Mouse (Mus musculus): ENCODE results near the gene Lrfn1. TPM values are rescaled to one million over a fixed set of nuclear protein-coding genes. Genes with fewer than 3 reads are reported as not detected.

Lrfn1 gene
- polyA plus RNA-seq, 1 experiment from 2014 or later: 1.1 TPM

GRCm38 (mm10) chr7:28447865-28448820 is 3.6 kb upstream of the Lrfn1 start:
- H3K36me3 ChIP-seq: no peaks in the 10 kb centered on the region
- H3K4me2 ChIP-seq: no peak overlapping the region
- H3K27ac ChIP-seq (replicated peaks): no peak overlapping the region
- H3K9me3 ChIP-seq: no peaks in the 10 kb centered on the region
- H3K4me1 ChIP-seq: peaks cover 15% of the 10 kb centered on the region
- no peak for ATAC-seq (ENCODE audit: extremely low read depth, insufficient number of reproducible peaks, low FRiP score, low TSS enrichment)
- no peak overlapping the region for H3K4me3 ChIP-seq
- WGBS: 66% methylated on average over 13 of the region's 13 CpGs
- peaks cover 16% of the 10 kb centered on the region for H3K27me3 ChIP-seq (replicated peaks)
- H3K9ac ChIP-seq: no peak overlapping the region

DNA sequence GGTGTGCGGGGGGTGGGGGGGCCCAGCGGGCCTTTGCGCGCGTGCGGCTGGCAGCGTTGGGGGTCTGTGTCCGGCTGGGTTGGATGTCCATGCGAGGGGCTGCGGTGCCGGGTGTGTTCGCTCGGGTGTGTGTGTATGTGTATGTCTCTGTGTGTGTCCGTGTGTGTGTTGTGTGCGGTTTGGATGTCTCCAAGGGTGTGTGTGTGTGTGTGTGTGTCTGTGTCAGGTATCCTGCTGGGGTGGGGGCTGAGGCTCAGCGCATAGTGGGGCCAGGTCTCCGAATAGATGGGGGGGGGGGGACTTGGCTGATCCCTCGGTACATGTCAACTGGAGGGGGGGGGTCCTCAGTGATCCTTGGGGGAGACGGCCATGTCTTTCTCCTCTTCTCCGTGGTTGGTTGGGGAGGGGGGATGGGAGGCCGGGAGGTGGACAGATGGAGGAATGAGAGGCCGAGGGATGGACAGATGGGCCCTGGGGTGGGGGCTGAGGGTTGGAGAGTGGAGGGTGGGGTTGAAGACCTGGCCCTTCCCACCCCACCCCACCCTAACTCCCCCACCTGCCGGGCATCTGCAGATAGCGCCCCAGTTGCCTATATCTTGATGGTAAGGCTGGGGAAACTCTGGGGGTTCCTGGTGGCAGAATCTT is 703 bp downstream of the Lrfn1 start:
- H3K4me1 ChIP-seq: peaks cover 7% of the 10 kb centered on the region; the same call in 1 of the 2 replicates
- H3K27ac ChIP-seq (replicated peaks): no peak overlapping the region
- peak overlapping the region; percentile 92 for H3K9ac ChIP-seq
- peaks cover 3% of the 10 kb centered on the region; the same call in 1 of the 2 replicates for H3K36me3 ChIP-seq
- no peaks in the 10 kb centered on the region; the same call in 1 of the 2 replicates for H3K27me3 ChIP-seq (replicated peaks)
- 3% methylated on average over 23 of the region's 24 CpGs for WGBS
- H3K9me3 ChIP-seq: no peaks in the 10 kb centered on the region
- H3K4me3 ChIP-seq: peak overlapping the region; percentile 85
- H3K4me2 ChIP-seq: peak overlapping the region; percentile 99
- no peak for ATAC-seq (ENCODE audit: extremely low read depth, insufficient number of reproducible peaks, low FRiP score, low TSS enrichment)

DNA sequence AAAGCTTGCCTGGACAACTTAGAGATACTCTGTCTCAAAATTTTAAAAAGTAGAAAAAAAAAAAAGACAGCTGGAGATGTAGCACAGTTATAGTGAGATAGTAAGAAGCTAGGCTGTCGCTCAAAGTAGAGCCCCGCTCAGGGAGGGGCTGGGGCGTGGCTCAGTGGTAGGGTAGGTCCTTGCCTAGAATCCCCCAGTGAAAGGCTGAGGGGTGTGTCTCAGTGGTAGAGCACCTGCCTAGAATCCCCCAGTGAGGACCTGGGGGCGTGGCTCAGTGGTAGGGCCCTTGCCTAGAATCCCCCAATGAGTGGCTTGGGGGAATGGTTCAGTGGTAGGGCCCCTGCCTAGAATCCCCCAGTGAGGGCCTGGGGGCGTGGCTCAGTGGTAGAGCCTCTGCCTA is 8.6 kb downstream of the Lrfn1 start:
- H3K4me1 ChIP-seq: no peaks in the 10 kb centered on the region
- H3K4me2 ChIP-seq: no peak overlapping the region
- no peaks in the 10 kb centered on the region for H3K27me3 ChIP-seq (replicated peaks)
- peaks cover 50% of the 10 kb centered on the region for H3K36me3 ChIP-seq
- 89% methylated on average over 5 of the region's 5 CpGs for WGBS
- H3K4me3 ChIP-seq: no peak overlapping the region
- no peak for ATAC-seq (ENCODE audit: extremely low read depth, insufficient number of reproducible peaks, low FRiP score, low TSS enrichment)
- H3K9me3 ChIP-seq: no peaks in the 10 kb centered on the region
- H3K9ac ChIP-seq: no peak overlapping the region
- no peak overlapping the region for H3K27ac ChIP-seq (replicated peaks)

- peaks cover 11% of the 10 kb centered on the region for H3K4me1 ChIP-seq
- no peak overlapping the region for H3K4me3 ChIP-seq
- H3K36me3 ChIP-seq: peaks cover 46% of the 10 kb centered on the region
- no peak overlapping the region for H3K9ac ChIP-seq
- WGBS: 93% methylated on average over 2 of the region's 2 CpGs
- no peak overlapping the region for H3K27ac ChIP-seq (replicated peaks)
- peaks cover 21% of the 10 kb centered on the region for H3K27me3 ChIP-seq (replicated peaks)
- no peaks in the 10 kb centered on the region for H3K9me3 ChIP-seq
- H3K4me2 ChIP-seq: no peak overlapping the region
- ATAC-seq (ENCODE audit: extremely low read depth, insufficient number of reproducible peaks, low FRiP score, low TSS enrichment): no peak
These were observed 11.0 kb downstream of the Lrfn1 start for GRCm38 (mm10) chr7:28462769-28463168.

DNA sequence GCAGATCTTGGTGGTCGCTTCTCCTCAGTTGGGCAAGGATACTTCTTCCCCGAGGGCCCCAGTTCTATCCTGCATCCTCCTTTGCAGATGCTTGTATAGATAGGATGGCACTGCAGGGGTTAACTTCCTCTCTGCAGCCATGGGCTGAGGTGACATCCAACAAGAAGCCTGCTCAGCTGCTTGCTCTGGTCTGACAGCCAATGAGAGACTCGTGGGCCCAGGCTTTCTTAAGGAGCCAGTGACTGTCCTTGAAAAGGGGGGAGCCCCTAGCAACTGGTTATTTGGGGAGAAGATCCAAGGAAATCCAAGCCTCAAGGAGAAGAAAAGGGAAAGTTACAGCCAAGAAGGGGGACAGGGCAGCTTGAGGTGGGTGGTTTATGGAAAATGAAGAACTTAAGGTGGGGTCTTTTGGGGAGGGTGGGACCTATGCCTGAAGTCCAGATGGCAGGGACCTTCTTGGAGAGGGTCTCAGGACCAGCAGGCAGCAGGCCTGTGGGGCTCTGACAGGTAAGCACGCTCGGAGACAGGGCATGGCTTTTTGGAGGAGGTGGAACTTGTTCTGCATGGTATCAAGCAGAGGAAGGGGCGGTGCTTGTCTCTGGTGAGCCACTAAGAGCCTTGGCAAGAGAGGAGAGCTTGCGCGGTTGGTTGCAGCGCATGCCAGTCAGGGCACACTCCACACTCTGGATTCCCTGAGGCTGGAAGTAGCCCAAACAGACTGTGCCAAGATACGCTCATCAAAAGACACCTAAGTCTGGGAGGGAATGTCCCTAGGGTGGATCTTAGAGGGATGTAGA is 12.8 kb downstream of the Lrfn1 start:
- H3K36me3 ChIP-seq: peaks cover 27% of the 10 kb centered on the region
- H3K9me3 ChIP-seq: no peaks in the 10 kb centered on the region
- H3K27me3 ChIP-seq (replicated peaks): peaks cover 34% of the 10 kb centered on the region
- H3K9ac ChIP-seq: peak overlapping the region; percentile 10; the same call in 1 of the 2 replicates
- peaks cover 13% of the 10 kb centered on the region for H3K4me1 ChIP-seq
- 64% methylated on average over 10 of the region's 10 CpGs for WGBS
- ATAC-seq (ENCODE audit: extremely low read depth, insufficient number of reproducible peaks, low FRiP score, low TSS enrichment): no peak
- no peak overlapping the region for H3K27ac ChIP-seq (replicated peaks)
- peak overlapping the region; percentile 30; the same call in 1 of the 2 replicates for H3K4me2 ChIP-seq
- H3K4me3 ChIP-seq: no peak overlapping the region

- Histone ChIP-seq H3K4me2 (peak overlapping the region; percentile 80), H3K4me1 (peaks cover 24% of the 10 kb centered on the region), H3K27ac (replicated peaks) (no peak overlapping the region), H3K36me3 (peaks cover 8% of the 10 kb centered on the region; the same call in 1 of the 2 replicates), H3K9me3 (no peaks in the 10 kb centered on the region), H3K9ac (peak overlapping the region; percentile 74), H3K27me3 (replicated peaks) (peaks cover 34% of the 10 kb centered on the region), H3K4me3 (peak overlapping the region; percentile 56)
- 13% methylated on average over 40 of the region's 40 CpGs for WGBS
- no peak for ATAC-seq (ENCODE audit: extremely low read depth, insufficient number of reproducible peaks, low FRiP score, low TSS enrichment)
These were observed 15.0 kb downstream of the Lrfn1 start for GRCm38 (mm10) chr7:28466721-28467212.

- H3K4me1 ChIP-seq: peaks cover 24% of the 10 kb centered on the region
- peak overlapping the region; percentile 74 for H3K9ac ChIP-seq
- peak; percentile 69 for ATAC-seq (ENCODE audit: extremely low read depth, insufficient number of reproducible peaks, low FRiP score, low TSS enrichment)
- peaks cover 4% of the 10 kb centered on the region; the same call in 1 of the 2 replicates for H3K36me3 ChIP-seq
- 2% methylated on average over 59 of the region's 63 CpGs for WGBS
- no peak overlapping the region for H3K27ac ChIP-seq (replicated peaks)
- H3K27me3 ChIP-seq (replicated peaks): peaks cover 34% of the 10 kb centered on the region
- peak overlapping the region; percentile 80 for H3K4me2 ChIP-seq
- H3K9me3 ChIP-seq: no peaks in the 10 kb centered on the region
- H3K4me3 ChIP-seq: peak overlapping the region; percentile 56
These were observed 15.5 kb downstream of the Lrfn1 start for GRCm38 (mm10) chr7:28467213-28467751.

- Histone ChIP-seq H3K27ac (replicated peaks) (no peak overlapping the region), H3K4me2 (no peak overlapping the region), H3K4me3 (no peak overlapping the region), H3K9ac (no peak overlapping the region), H3K27me3 (replicated peaks) (0 out of 2 replicates have a peak, but pooled peaks cover 3% of the 10 kb centered on the region), H3K4me1 (peaks cover 4% of the 10 kb centered on the region), H3K9me3 (no peaks in the 10 kb centered on the region), H3K36me3 (no peaks in the 10 kb centered on the region)
- no peak for ATAC-seq (ENCODE audit: extremely low read depth, insufficient number of reproducible peaks, low FRiP score, low TSS enrichment)
- WGBS: 80% methylated on average over 6 of the region's 6 CpGs
These were observed 24.4 kb downstream of the Lrfn1 start for GRCm38 (mm10) chr7:28476191-28476590.

GRCm38 (mm10) chr7:28477363-28477762 is 25.6 kb downstream of the Lrfn1 start:
- Histone ChIP-seq H3K36me3 (no peaks in the 10 kb centered on the region), H3K4me2 (no peak overlapping the region), H3K4me1 (no peaks in the 10 kb centered on the region), H3K27ac (replicated peaks) (no peak overlapping the region), H3K9ac (no peak overlapping the region), H3K4me3 (no peak overlapping the region), H3K27me3 (replicated peaks) (0 out of 2 replicates have a peak, but pooled peaks cover 7% of the 10 kb centered on the region), H3K9me3 (no peaks in the 10 kb centered on the region)
- no peak for ATAC-seq (ENCODE audit: extremely low read depth, insufficient number of reproducible peaks, low FRiP score, low TSS enrichment)
- WGBS: 69% methylated on average over 5 of the region's 5 CpGs

DNA sequence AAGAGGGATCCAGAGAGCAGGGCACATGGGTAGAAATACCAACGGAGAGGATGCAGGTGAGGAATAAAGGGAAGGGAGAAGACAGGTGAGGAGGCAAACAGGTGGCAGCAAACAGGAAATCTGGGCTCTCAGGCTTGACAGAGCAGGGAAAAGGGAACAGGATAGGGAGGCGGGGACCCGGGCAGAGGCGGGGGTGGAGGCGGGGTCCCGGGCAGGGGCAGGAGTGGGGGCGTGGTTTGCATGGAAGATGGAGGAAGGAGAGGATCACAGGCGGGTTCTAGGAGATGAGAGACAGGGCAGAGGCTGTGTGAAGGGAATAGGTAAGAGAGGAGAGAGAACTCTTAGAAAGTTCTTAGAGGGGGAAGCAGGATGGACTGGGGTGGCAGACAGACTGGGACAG is 27.1 kb downstream of the Lrfn1 start:
- no peak overlapping the region for H3K4me2 ChIP-seq
- ATAC-seq (ENCODE audit: extremely low read depth, insufficient number of reproducible peaks, low FRiP score, low TSS enrichment): no peak
- no peak overlapping the region for H3K4me3 ChIP-seq
- H3K27me3 ChIP-seq (replicated peaks): 0 out of 2 replicates have a peak, but pooled peaks cover 4% of the 10 kb centered on the region
- no peaks in the 10 kb centered on the region for H3K4me1 ChIP-seq
- WGBS: 10% methylated on average over 8 of the region's 8 CpGs
- H3K36me3 ChIP-seq: no peaks in the 10 kb centered on the region
- no peaks in the 10 kb centered on the region for H3K9me3 ChIP-seq
- H3K27ac ChIP-seq (replicated peaks): no peak overlapping the region
- H3K9ac ChIP-seq: no peak overlapping the region

All from heart, embryonic 13.5 days (tissue).